Mouse (Mus musculus): Measurements from ENCODE around the gene Cnn2. TPM values are rescaled to one million over a fixed set of nuclear protein-coding genes. Genes with fewer than 3 reads are reported as not detected.

The Cnn2 gene
- polyA plus RNA-seq, 2 experiments: 15.8 to 33.8 TPM

- Histone ChIP-seq H3K27me3 (ENCODE audit: control insufficient read depth, insufficient read depth, low read length) (no peaks in the 10 kb centered on the region), H3K27ac (peak overlapping the region; percentile 68), H3K9ac (replicated peaks) (peak overlapping the region; percentile 77)
Measured at GRCm38 (mm10) chr10:80017361-80017760, 29.0 kb downstream of the Cnn2 start.

GRCm38 (mm10) chr10:80017771-80018170 lies 29.4 kb downstream of the Cnn2 start:
- Histone ChIP-seq H3K27me3 (ENCODE audit: control insufficient read depth, insufficient read depth, low read length) (no peaks in the 10 kb centered on the region), H3K36me3 (replicated peaks; ENCODE audit: control insufficient read depth, insufficient read depth, low read depth) (peaks cover 15% of the 10 kb centered on the region), H3K4me2 (ENCODE audit: low read depth) (peak overlapping the region; percentile 81), H3K27ac (peak overlapping the region; percentile 68), H3K9me3 (ENCODE audit: control insufficient read depth, low read length) (no peaks in the 10 kb centered on the region), H3K4me3 (ENCODE audit: insufficient read depth in 1 of 2, low read depth in 2 of 2, low read length in 2 of 2) (peak overlapping the region; percentile 37 to 51), H3K4me1 (replicated peaks; ENCODE audit: control insufficient read depth in 2 of 2, insufficient read depth in 2 of 2, low read length in 1 of 2) (peaks cover 18 to 20% of the 10 kb centered on the region in 2 experiments), H3K9ac (replicated peaks) (peak overlapping the region; percentile 77)
- WGBS (ENCODE audit: insufficient replicate concordance): 36% methylated on average over 14 of the region's 14 CpGs
- TF ChIP-seq EP300 (IDR thresholded peaks at IDR 0.05; ENCODE audit: low read depth) (no peak), CTCF (IDR thresholded peaks at IDR 0.05; ENCODE audit: low read depth) (no peak)
- DNase-seq (ENCODE audit: low read depth in 3 of 3, low spot score in 3 of 3) (no peak), ATAC-seq (ENCODE audit: insufficient read depth) (no peak)

More at GRCm38 (mm10) chr10:80017361-80017760, 29.0 kb downstream of the Cnn2 start:
- Histone ChIP-seq H3K4me1 (replicated peaks; ENCODE audit: control insufficient read depth in 2 of 2, insufficient read depth in 2 of 2, low read length in 1 of 2) (peaks cover 18 to 20% of the 10 kb centered on the region in 2 experiments), H3K36me3 (replicated peaks; ENCODE audit: control insufficient read depth, insufficient read depth, low read depth) (peaks cover 15% of the 10 kb centered on the region), H3K9me3 (ENCODE audit: control insufficient read depth, low read length) (no peaks in the 10 kb centered on the region), H3K4me3 (ENCODE audit: insufficient read depth in 1 of 2, low read depth in 2 of 2, low read length in 2 of 2) (peak overlapping the region; percentile 51 to 61), H3K4me2 (ENCODE audit: low read depth) (peak overlapping the region; percentile 81)
- DNase-seq (ENCODE audit: low read depth in 3 of 3, low spot score in 3 of 3) (no peak), ATAC-seq (ENCODE audit: insufficient read depth) (peak; percentile 44)
- no peak for TF ChIP-seq EP300 (IDR thresholded peaks at IDR 0.05; ENCODE audit: low read depth)
- no peak for TF ChIP-seq CTCF (IDR thresholded peaks at IDR 0.05; ENCODE audit: low read depth)
- WGBS (ENCODE audit: insufficient replicate concordance): 6% methylated on average over 3 of the region's 3 CpGs

- Histone ChIP-seq H3K9ac (replicated peaks) (peak overlapping the region; percentile 34), H3K4me3 (ENCODE audit: insufficient read depth in 1 of 2, low read depth in 2 of 2, low read length in 2 of 2) (peak overlapping the region; percentile 34 to 45), H3K4me2 (ENCODE audit: low read depth) (peak overlapping the region; percentile 81), H3K27me3 (ENCODE audit: control insufficient read depth, insufficient read depth, low read length) (no peaks in the 10 kb centered on the region), H3K4me1 (replicated peaks; ENCODE audit: control insufficient read depth in 2 of 2, insufficient read depth in 2 of 2, low read length in 1 of 2) (peaks cover 18 to 20% of the 10 kb centered on the region in 2 experiments), H3K27ac (peak overlapping the region; percentile 60), H3K9me3 (ENCODE audit: control insufficient read depth, low read length) (no peaks in the 10 kb centered on the region), H3K36me3 (replicated peaks; ENCODE audit: control insufficient read depth, insufficient read depth, low read depth) (peaks cover 15% of the 10 kb centered on the region)
- DNase-seq (ENCODE audit: low read depth in 3 of 3, low spot score in 3 of 3) (peak in 2 of 3 experiments; percentile 49 to 68), ATAC-seq (ENCODE audit: insufficient read depth) (peak; percentile 72)
- 3% methylated on average over 15 of the region's 15 CpGs for WGBS (ENCODE audit: insufficient replicate concordance)
- TF ChIP-seq CTCF (IDR thresholded peaks at IDR 0.05; ENCODE audit: low read depth) (peak; percentile 26; the same call in 1 of the 2 replicates), EP300 (IDR thresholded peaks at IDR 0.05; ENCODE audit: low read depth) (no peak; the same call in 1 of the 2 replicates)
Measured at GRCm38 (mm10) chr10:80018739-80019297, 30.4 kb downstream of the Cnn2 start.

- H3K9me3 ChIP-seq (ENCODE audit: control insufficient read depth, low read length): no peaks in the 10 kb centered on the region
- no peaks in the 10 kb centered on the region for H3K27me3 ChIP-seq (ENCODE audit: control insufficient read depth, insufficient read depth, low read length)
- ATAC-seq (ENCODE audit: insufficient read depth) (peak; percentile 29; the same call in 1 of the 2 replicates), DNase-seq (ENCODE audit: low read depth in 3 of 3, low spot score in 3 of 3) (no peak)
- peak overlapping the region; percentile 81 for H3K4me2 ChIP-seq (ENCODE audit: low read depth)
- H3K27ac ChIP-seq: peak overlapping the region; percentile 60; the same call in 1 of the 2 replicates
- peaks cover 11% of the 10 kb centered on the region for H3K36me3 ChIP-seq (replicated peaks; ENCODE audit: control insufficient read depth, insufficient read depth, low read depth)
- H3K9ac ChIP-seq (replicated peaks): peak overlapping the region; percentile 34; the same call in 1 of the 2 replicates
- TF ChIP-seq CTCF (IDR thresholded peaks at IDR 0.05; ENCODE audit: low read depth): no peak
- TF ChIP-seq EP300 (IDR thresholded peaks at IDR 0.05; ENCODE audit: low read depth): no peak
- H3K4me3 ChIP-seq (ENCODE audit: insufficient read depth in 1 of 2, low read depth in 2 of 2, low read length in 2 of 2): 0 out of 4 replicates have a peak overlapping the region, but pooled peaks of 1 of the 2 experiments have one; percentile 34
- WGBS (ENCODE audit: insufficient replicate concordance): 58% methylated on average over 20 of the region's 20 CpGs
- peaks cover 18 to 20% of the 10 kb centered on the region in 2 experiments for H3K4me1 ChIP-seq (replicated peaks; ENCODE audit: control insufficient read depth in 2 of 2, insufficient read depth in 2 of 2, low read length in 1 of 2)
Measured at GRCm38 (mm10) chr10:80019471-80020131, 31.2 kb downstream of the Cnn2 start.

- Histone ChIP-seq H3K27me3 (ENCODE audit: control insufficient read depth, insufficient read depth, low read length) (no peaks in the 10 kb centered on the region), H3K4me3 (ENCODE audit: insufficient read depth in 1 of 2, low read depth in 2 of 2, low read length in 2 of 2) (no peak overlapping the region), H3K36me3 (replicated peaks; ENCODE audit: control insufficient read depth, insufficient read depth, low read depth) (peaks cover 7% of the 10 kb centered on the region), H3K9ac (replicated peaks) (no peak overlapping the region), H3K4me2 (ENCODE audit: low read depth) (no peak overlapping the region), H3K4me1 (replicated peaks; ENCODE audit: control insufficient read depth in 2 of 2, insufficient read depth in 2 of 2, low read length in 1 of 2) (peaks cover 18 to 20% of the 10 kb centered on the region in 2 experiments), H3K27ac (no peak overlapping the region), H3K9me3 (ENCODE audit: control insufficient read depth, low read length) (no peaks in the 10 kb centered on the region)
- no peak for DNase-seq (ENCODE audit: low read depth in 3 of 3, low spot score in 3 of 3)
- 71% methylated on average over 11 of the region's 11 CpGs for WGBS (ENCODE audit: insufficient replicate concordance)
- TF ChIP-seq CTCF (IDR thresholded peaks at IDR 0.05; ENCODE audit: low read depth) (no peak), EP300 (IDR thresholded peaks at IDR 0.05; ENCODE audit: low read depth) (no peak)
- no peak for ATAC-seq (ENCODE audit: insufficient read depth)
Measured at GRCm38 (mm10) chr10:80020191-80020590, 31.8 kb downstream of the Cnn2 start.
